Mouse (Mus musculus) lung, postnatal 36 days (tissue): ENCODE measurements around the gene Sstr4.

Source experiments
- DNase-seq: peaks from one replicate; pipeline ENCODE4 v3.0.0; 2022; ENCODE audit warnings: mixed read lengths

Gene Sstr4

GRCm38 (mm10) chr2:148432346-148432745 lies 37.2 kb downstream of the Sstr4 start:
- no peak for DNase-seq

GRCm38 (mm10) chr2:148436285-148436684 lies 41.1 kb downstream of the Sstr4 start:
- DNase-seq: no peak

GRCm38 (mm10) chr2:148439691-148440276 lies 44.6 kb downstream of the Sstr4 start:
- no peak for DNase-seq

- no peak for DNase-seq
These were observed 46.3 kb downstream of the Sstr4 start for GRCm38 (mm10) chr2:148441421-148441820.

- DNase-seq: peak; percentile 41
These were observed 47.0 kb downstream of the Sstr4 start for GRCm38 (mm10) chr2:148442172-148442571.

- DNase-seq: no peak
These were observed 47.6 kb downstream of the Sstr4 start for GRCm38 (mm10) chr2:148442710-148443109.

GRCm38 (mm10) chr2:148443249-148443958 lies 48.3 kb downstream of the Sstr4 start, which contains the start of gene Cd93:
Gene Cd93 (minus strand): TSS chr2:148443563.
- peak; percentile 81 for DNase-seq

- DNase-seq: peak; percentile 45
These were observed 49.3 kb downstream of the Sstr4 start for GRCm38 (mm10) chr2:148444472-148444871.

GRCm38 (mm10) chr2:148445616-148446015 lies 50.5 kb downstream of the Sstr4 start:
- DNase-seq: no peak
